Mouse (Mus musculus): ENCODE data around the gene Arl4a. TPM values are rescaled to one million over a fixed set of nuclear protein-coding genes. Genes with fewer than 3 reads are reported as not detected.

Gene Arl4a
- polyA plus RNA-seq (2015; fragmentation: Nextera tagmentation; extraction: Ambion mirVana): 75.1 and 75.4 TPM in 2 replicates

- Histone ChIP-seq H3K4me3 (ENCODE audit: low read length) (peak within 1 kb of the TSS; percentile 78), H3K36me3 (ENCODE audit: control insufficient read depth, insufficient read depth, low read length) (no peaks in the 10 kb centered on the region), H3K27me3 (replicated peaks; ENCODE audit: control insufficient read depth, insufficient read depth, low read length) (no peaks in the 10 kb centered on the region), H3K27ac (ENCODE audit: low read length) (peak within 1 kb of the TSS; percentile 93), H3K4me1 (ENCODE audit: control insufficient read depth, insufficient read depth, low read length) (no peaks in the 10 kb centered on the region), H3K9me3 (ENCODE audit: control insufficient read depth, low read length) (no peaks in the 10 kb centered on the region), H3K4me2 (ENCODE audit: low read depth, low read length) (peak within 1 kb of the TSS; percentile 66), H3K9ac (ENCODE audit: low read depth, low read length) (peak within 1 kb of the TSS; percentile 86)
- WGBS: under 1% methylated on average over 60 of the region's 68 CpGs
- ATAC-seq: peak; percentile 84
Observed at GRCm38 (mm10) chr12:40037876-40038463, at the start of gene Arl4a. Arl4a (minus strand) TSS chr12:40038025.

- Histone ChIP-seq H3K36me3 (ENCODE audit: control insufficient read depth, insufficient read depth, low read length) (no peaks in the 10 kb centered on the region), H3K27me3 (replicated peaks; ENCODE audit: control insufficient read depth, insufficient read depth, low read length) (no peaks in the 10 kb centered on the region), H3K9ac (ENCODE audit: low read depth, low read length) (no peak overlapping the region), H3K4me1 (ENCODE audit: control insufficient read depth, insufficient read depth, low read length) (no peaks in the 10 kb centered on the region), H3K27ac (ENCODE audit: low read length) (no peak overlapping the region), H3K4me3 (ENCODE audit: low read length) (no peak overlapping the region), H3K4me2 (ENCODE audit: low read depth, low read length) (no peak overlapping the region), H3K9me3 (ENCODE audit: control insufficient read depth, low read length) (no peaks in the 10 kb centered on the region)
- WGBS: 83% methylated on average over 5 of the region's 5 CpGs
- no peak for ATAC-seq
Observed at GRCm38 (mm10) chr12:40085731-40086322, 48.0 kb upstream of the Arl4a start.

- Histone ChIP-seq H3K4me3 (ENCODE audit: low read length) (no peak overlapping the region), H3K4me1 (ENCODE audit: control insufficient read depth, insufficient read depth, low read length) (no peaks in the 10 kb centered on the region), H3K27me3 (replicated peaks; ENCODE audit: control insufficient read depth, insufficient read depth, low read length) (no peaks in the 10 kb centered on the region), H3K9me3 (ENCODE audit: control insufficient read depth, low read length) (no peaks in the 10 kb centered on the region), H3K27ac (ENCODE audit: low read length) (no peak overlapping the region), H3K4me2 (ENCODE audit: low read depth, low read length) (no peak overlapping the region), H3K36me3 (ENCODE audit: control insufficient read depth, insufficient read depth, low read length) (no peaks in the 10 kb centered on the region), H3K9ac (ENCODE audit: low read depth, low read length) (no peak overlapping the region)
- WGBS: 44% methylated on average over 5 of the region's 6 CpGs
- ATAC-seq: peak; percentile 71
Observed at GRCm38 (mm10) chr12:40082453-40083238, 44.8 kb upstream of the Arl4a start.

GRCm38 (mm10) chr12:40082048-40082447, 44.2 kb upstream of the Arl4a start:
- WGBS: 69% methylated on average over 5 of the region's 5 CpGs
- ATAC-seq: no peak

GRCm38 (mm10) chr12:40073660-40074059, 35.8 kb upstream of the Arl4a start:
- no peaks in the 10 kb centered on the region for H3K36me3 ChIP-seq (ENCODE audit: control insufficient read depth, insufficient read depth, low read length)
- H3K9ac ChIP-seq (ENCODE audit: low read depth, low read length): no peak overlapping the region
- no peak overlapping the region for H3K4me2 ChIP-seq (ENCODE audit: low read depth, low read length)
- no peak overlapping the region for H3K4me3 ChIP-seq (ENCODE audit: low read length)
- no peaks in the 10 kb centered on the region for H3K9me3 ChIP-seq (ENCODE audit: control insufficient read depth, low read length)
- H3K27me3 ChIP-seq (replicated peaks; ENCODE audit: control insufficient read depth, insufficient read depth, low read length): no peaks in the 10 kb centered on the region
- H3K27ac ChIP-seq (ENCODE audit: low read length): no peak overlapping the region
- 61% methylated on average over 5 of the region's 5 CpGs for WGBS
- no peak for ATAC-seq
- no peaks in the 10 kb centered on the region for H3K4me1 ChIP-seq (ENCODE audit: control insufficient read depth, insufficient read depth, low read length)

More at GRCm38 (mm10) chr12:40082048-40082447, 44.2 kb upstream of the Arl4a start:
- Histone ChIP-seq H3K27ac (ENCODE audit: low read length) (no peak overlapping the region), H3K4me1 (ENCODE audit: control insufficient read depth, insufficient read depth, low read length) (no peaks in the 10 kb centered on the region), H3K27me3 (replicated peaks; ENCODE audit: control insufficient read depth, insufficient read depth, low read length) (no peaks in the 10 kb centered on the region), H3K9me3 (ENCODE audit: control insufficient read depth, low read length) (no peaks in the 10 kb centered on the region), H3K36me3 (ENCODE audit: control insufficient read depth, insufficient read depth, low read length) (no peaks in the 10 kb centered on the region), H3K4me3 (ENCODE audit: low read length) (no peak overlapping the region), H3K4me2 (ENCODE audit: low read depth, low read length) (no peak overlapping the region), H3K9ac (ENCODE audit: low read depth, low read length) (no peak overlapping the region)

- H3K4me3 ChIP-seq (ENCODE audit: low read length): no peak overlapping the region
- no peaks in the 10 kb centered on the region for H3K4me1 ChIP-seq (ENCODE audit: control insufficient read depth, insufficient read depth, low read length)
- WGBS: 79% methylated on average over 1 of the region's 1 CpGs
- no peak overlapping the region for H3K27ac ChIP-seq (ENCODE audit: low read length)
- H3K9ac ChIP-seq (ENCODE audit: low read depth, low read length): no peak overlapping the region
- H3K4me2 ChIP-seq (ENCODE audit: low read depth, low read length): no peak overlapping the region
- H3K36me3 ChIP-seq (ENCODE audit: control insufficient read depth, insufficient read depth, low read length): no peaks in the 10 kb centered on the region
- no peaks in the 10 kb centered on the region for H3K9me3 ChIP-seq (ENCODE audit: control insufficient read depth, low read length)
- ATAC-seq: no peak
- no peaks in the 10 kb centered on the region for H3K27me3 ChIP-seq (replicated peaks; ENCODE audit: control insufficient read depth, insufficient read depth, low read length)
Observed at GRCm38 (mm10) chr12:40047024-40047423, 9.2 kb upstream of the Arl4a start.

GRCm38 (mm10) chr12:40043816-40044585, 6.2 kb upstream of the Arl4a start:
- Histone ChIP-seq H3K4me1 (ENCODE audit: control insufficient read depth, insufficient read depth, low read length) (no peaks in the 10 kb centered on the region), H3K27me3 (replicated peaks; ENCODE audit: control insufficient read depth, insufficient read depth, low read length) (no peaks in the 10 kb centered on the region), H3K4me3 (ENCODE audit: low read length) (no peak overlapping the region), H3K9ac (ENCODE audit: low read depth, low read length) (no peak overlapping the region), H3K36me3 (ENCODE audit: control insufficient read depth, insufficient read depth, low read length) (no peaks in the 10 kb centered on the region), H3K9me3 (ENCODE audit: control insufficient read depth, low read length) (no peaks in the 10 kb centered on the region), H3K27ac (ENCODE audit: low read length) (no peak overlapping the region), H3K4me2 (ENCODE audit: low read depth, low read length) (no peak overlapping the region)
- no peak for ATAC-seq
- 88% methylated on average over 8 of the region's 8 CpGs for WGBS

GRCm38 (mm10) chr12:40040067-40040466, 2.2 kb upstream of the Arl4a start:
- Histone ChIP-seq H3K27me3 (replicated peaks; ENCODE audit: control insufficient read depth, insufficient read depth, low read length) (no peaks in the 10 kb centered on the region), H3K9me3 (ENCODE audit: control insufficient read depth, low read length) (no peaks in the 10 kb centered on the region), H3K9ac (ENCODE audit: low read depth, low read length) (no peak overlapping the region), H3K4me3 (ENCODE audit: low read length) (no peak overlapping the region), H3K4me1 (ENCODE audit: control insufficient read depth, insufficient read depth, low read length) (no peaks in the 10 kb centered on the region), H3K4me2 (ENCODE audit: low read depth, low read length) (no peak overlapping the region), H3K27ac (ENCODE audit: low read length) (no peak overlapping the region), H3K36me3 (ENCODE audit: control insufficient read depth, insufficient read depth, low read length) (no peaks in the 10 kb centered on the region)
- ATAC-seq: no peak

GRCm38 (mm10) chr12:40037226-40037813, 505 bp downstream of the Arl4a start:
- WGBS: 1% methylated on average over 59 of the region's 60 CpGs
- peak; percentile 98 for ATAC-seq
- peak overlapping the region; percentile 86 for H3K9ac ChIP-seq (ENCODE audit: low read depth, low read length)
- peak overlapping the region; percentile 93 for H3K27ac ChIP-seq (ENCODE audit: low read length)
- peak overlapping the region; percentile 78 for H3K4me3 ChIP-seq (ENCODE audit: low read length)
- H3K4me1 ChIP-seq (ENCODE audit: control insufficient read depth, insufficient read depth, low read length): no peaks in the 10 kb centered on the region
- peak overlapping the region; percentile 66 for H3K4me2 ChIP-seq (ENCODE audit: low read depth, low read length)
- no peaks in the 10 kb centered on the region for H3K27me3 ChIP-seq (replicated peaks; ENCODE audit: control insufficient read depth, insufficient read depth, low read length)
- no peaks in the 10 kb centered on the region for H3K9me3 ChIP-seq (ENCODE audit: control insufficient read depth, low read length)
- H3K36me3 ChIP-seq (ENCODE audit: control insufficient read depth, insufficient read depth, low read length): no peaks in the 10 kb centered on the region

Data from intestine, embryonic 16.5 days (tissue).